Mouse (Mus musculus): ENCODE results near the gene Zbtb7a.

- TF ChIP-seq CTCF (IDR thresholded peaks at IDR 0.05; ENCODE audit: low read depth) = no peak
- no peak for TF ChIP-seq EP300 (optimal IDR thresholded peaks at IDR 0.05)
These were observed 11.3 kb downstream of the Zbtb7a start for GRCm38 (mm10) chr10:81146296-81146695.
